Mouse (Mus musculus) heart, embryonic 13.5 days (tissue): Measurements from ENCODE around the gene Crtac1. TPM values are rescaled to one million over a fixed set of nuclear protein-coding genes. Genes with fewer than 3 reads are reported as not detected.

Source experiments
- ATAC-seq: fragments of 200-750 bp; cut with Nextera tagmentation; 2 replicates; pipeline ENCODE4 v1.8.0; 2017; ENCODE audit warnings: moderate TSS enrichment; ENCODE audit not compliant: insufficient number of reproducible peaks, low FRiP score, low TSS enrichment; ENCODE audit errors: extremely low read depth
- H3K27ac ChIP-seq: fragments of 300-500 bp; sonication (generic); replicated peaks from 2 replicates; pipeline ENCODE4 v1.5.1; 2015; ENCODE audit warnings: moderate library complexity, mild to moderate bottlenecking, inconsistent platforms
- H3K27me3 ChIP-seq: fragments of 300-500 bp; sonication (generic); replicated peaks from 2 replicates; pipeline ENCODE4 v1.6.1; 2015; ENCODE audit warnings: mild to moderate bottlenecking, inconsistent platforms
- H3K36me3 ChIP-seq: fragments of 300-500 bp; sonication (generic); 2 replicates; pipeline ENCODE4 v1.6.1; 2015; ENCODE audit warnings: mild to moderate bottlenecking, inconsistent platforms
- H3K4me1 ChIP-seq: fragments of 300-500 bp; sonication (generic); 2 replicates; pipeline ENCODE4 v1.6.1; 2015; ENCODE audit warnings: inconsistent platforms
- H3K4me2 ChIP-seq: fragments of 300-500 bp; sonication (generic); 2 replicates; pipeline ENCODE4 v1.6.1; 2015; ENCODE audit warnings: inconsistent platforms, mild to moderate bottlenecking, moderate library complexity
- H3K4me3 ChIP-seq: fragments of 300-500 bp; sonication (generic); 2 replicates; pipeline ENCODE4 v1.5.1; 2015; ENCODE audit warnings: moderate library complexity, mild to moderate bottlenecking, inconsistent platforms
- H3K9ac ChIP-seq: fragments of 300-500 bp; sonication (generic); 2 replicates; pipeline ENCODE4 v1.6.1; 2015; ENCODE audit warnings: inconsistent platforms, mild to moderate bottlenecking, moderate library complexity
- H3K9me3 ChIP-seq: fragments of 300-500 bp; sonication (generic); 2 replicates; pipeline ENCODE4 v1.6.1; 2016; ENCODE audit warnings: inconsistent platforms
- WGBS: fragments of 180-500 bp; shearing (Covaris S2); methylation state at CpG from one replicate; pipeline ENCODE4 v1.1.7; 2015; ENCODE audit warnings: mixed read lengths; 5-methylcytosine and 5-hydroxymethylcytosine counted together
- polyA plus RNA-seq: library from polyadenylated mRNA; unstranded; fragments of >200 nt; fragmentation: Nextera tagmentation; extraction: Ambion mirVana; gene quantifications from 2 replicates; pipeline ENCODE4 v1.2.1, GENCODE M21; 2015

Crtac1 gene
- polyA plus RNA-seq, 1 experiment from 2014 or later, result 0.75 TPM

DNA sequence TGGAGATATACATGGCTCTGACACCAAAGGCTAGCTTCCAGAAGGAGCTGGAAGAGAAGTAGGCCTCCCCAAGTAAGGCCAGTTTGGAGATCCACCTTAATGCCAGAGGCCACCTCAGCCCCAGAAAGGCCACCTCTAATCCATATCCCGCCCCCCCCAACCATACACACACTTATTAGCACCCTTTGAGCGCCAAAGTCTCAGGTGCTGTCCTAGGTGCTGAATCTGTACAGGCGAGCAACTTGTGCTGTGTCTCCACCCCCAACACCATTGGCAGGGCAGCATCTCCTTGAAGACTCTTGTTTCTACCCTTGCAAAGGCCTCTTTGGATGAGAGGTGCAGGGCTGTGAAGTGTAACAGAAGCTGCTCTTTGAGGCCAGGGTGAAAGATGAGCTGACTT, 6.4 kb downstream of the Crtac1 start:
- no peaks in the 10 kb centered on the region for H3K36me3 ChIP-seq
- no peak overlapping the region for H3K9ac ChIP-seq
- no peak overlapping the region for H3K4me2 ChIP-seq
- H3K27ac ChIP-seq, result no peak overlapping the region
- no peaks in the 10 kb centered on the region for H3K9me3 ChIP-seq
- H3K4me3 ChIP-seq, result no peak overlapping the region
- no peak for ATAC-seq
- peaks cover 80% of the 10 kb centered on the region for H3K27me3 ChIP-seq
- H3K4me1 ChIP-seq, result no peaks in the 10 kb centered on the region
- 3% methylated on average over 3 of the region's 3 CpGs for WGBS

DNA sequence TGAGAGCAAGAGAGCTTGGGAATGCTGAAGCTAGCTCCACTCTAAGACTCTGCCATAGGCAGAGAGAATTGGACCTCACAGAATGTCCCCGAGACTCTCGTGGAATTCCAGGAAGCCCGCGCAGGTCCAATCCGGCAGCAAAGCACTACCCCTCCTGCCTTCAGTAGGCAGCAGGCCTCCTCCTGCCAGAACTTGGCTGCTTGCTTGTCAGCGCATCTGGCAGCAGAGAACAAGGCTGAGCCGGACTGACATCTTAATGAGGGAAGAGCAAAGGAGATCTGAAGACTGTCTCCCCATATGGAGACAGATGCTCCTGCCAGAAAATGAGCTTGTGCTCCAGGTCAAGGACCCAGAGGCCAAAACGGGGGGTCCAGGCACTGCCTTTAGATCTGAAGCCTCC, 16.5 kb downstream of the Crtac1 start:
- no peak overlapping the region for H3K4me3 ChIP-seq
- ATAC-seq, result no peak
- no peak overlapping the region for H3K9ac ChIP-seq
- no peaks in the 10 kb centered on the region for H3K36me3 ChIP-seq
- H3K27me3 ChIP-seq, result peaks cover 76% of the 10 kb centered on the region
- H3K9me3 ChIP-seq, result no peaks in the 10 kb centered on the region
- H3K4me1 ChIP-seq, result no peaks in the 10 kb centered on the region
- 73% methylated on average over 8 of the region's 8 CpGs for WGBS
- no peak overlapping the region for H3K27ac ChIP-seq
- no peak overlapping the region for H3K4me2 ChIP-seq

GRCm38 (mm10) chr19:42409856-42410255, 21.7 kb downstream of the Crtac1 start:
- Histone ChIP-seq H3K4me3 (no peak overlapping the region), H3K27ac (no peak overlapping the region), H3K27me3 (peaks cover 78% of the 10 kb centered on the region), H3K36me3 (no peaks in the 10 kb centered on the region), H3K9ac (no peak overlapping the region), H3K4me1 (no peaks in the 10 kb centered on the region), H3K4me2 (no peak overlapping the region), H3K9me3 (no peaks in the 10 kb centered on the region)
- 41% methylated on average over 5 of the region's 5 CpGs for WGBS
- ATAC-seq, result no peak

DNA sequence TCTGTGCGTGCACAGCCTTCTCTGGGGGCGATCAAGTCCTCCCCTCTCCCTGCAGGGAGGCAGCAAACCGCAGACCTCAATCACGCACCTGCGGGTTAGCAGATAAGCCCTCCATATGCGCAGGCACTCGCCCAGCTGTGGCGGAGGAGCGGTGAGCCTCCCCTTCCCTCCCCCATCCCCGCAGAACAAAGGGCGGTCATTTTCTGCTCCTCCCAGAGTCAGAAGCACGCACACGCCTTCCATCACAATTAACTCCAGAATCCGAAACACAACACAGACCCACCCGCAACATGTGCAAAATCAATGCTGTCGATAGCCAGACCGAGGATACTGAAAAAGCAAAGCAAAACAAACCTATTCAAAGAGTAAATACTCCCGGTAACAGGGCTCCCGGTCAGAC, 22.4 kb downstream of the Crtac1 start:
- no peak overlapping the region for H3K4me3 ChIP-seq
- no peaks in the 10 kb centered on the region for H3K4me1 ChIP-seq
- no peak overlapping the region for H3K27ac ChIP-seq
- WGBS, result 3% methylated on average over 19 of the region's 19 CpGs
- H3K36me3 ChIP-seq, result no peaks in the 10 kb centered on the region
- peak overlapping the region; percentile 40 for H3K4me2 ChIP-seq
- peaks cover 73% of the 10 kb centered on the region for H3K27me3 ChIP-seq
- H3K9me3 ChIP-seq, result no peaks in the 10 kb centered on the region
- H3K9ac ChIP-seq, result no peak overlapping the region
- ATAC-seq, result no peak

DNA sequence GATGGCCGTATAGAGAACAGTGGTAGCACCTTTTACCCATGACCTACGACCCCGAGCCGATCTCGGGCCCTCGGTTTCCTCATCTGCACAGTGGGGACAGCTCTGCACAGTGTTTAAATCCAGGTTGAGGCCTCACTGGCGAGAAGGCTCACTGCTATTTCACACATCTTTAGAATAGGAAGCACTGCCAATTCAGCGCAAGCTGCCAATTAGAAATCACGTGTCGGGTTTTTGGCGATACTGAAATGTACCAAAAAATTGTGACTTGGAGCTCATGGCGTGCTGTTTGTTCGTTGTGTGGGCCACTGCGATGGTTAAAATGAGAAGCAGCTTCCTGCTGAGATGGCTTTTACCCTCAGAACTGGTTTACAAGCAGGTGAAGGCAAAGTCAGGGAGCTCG, 27.2 kb downstream of the Crtac1 start:
- Histone ChIP-seq H3K36me3 (no peaks in the 10 kb centered on the region), H3K4me1 (no peaks in the 10 kb centered on the region), H3K4me2 (no peak overlapping the region), H3K9me3 (no peaks in the 10 kb centered on the region), H3K27me3 (peaks cover 30% of the 10 kb centered on the region), H3K4me3 (no peak overlapping the region), H3K9ac (no peak overlapping the region), H3K27ac (no peak overlapping the region)
- WGBS, result 79% methylated on average over 15 of the region's 15 CpGs
- no peak for ATAC-seq

DNA sequence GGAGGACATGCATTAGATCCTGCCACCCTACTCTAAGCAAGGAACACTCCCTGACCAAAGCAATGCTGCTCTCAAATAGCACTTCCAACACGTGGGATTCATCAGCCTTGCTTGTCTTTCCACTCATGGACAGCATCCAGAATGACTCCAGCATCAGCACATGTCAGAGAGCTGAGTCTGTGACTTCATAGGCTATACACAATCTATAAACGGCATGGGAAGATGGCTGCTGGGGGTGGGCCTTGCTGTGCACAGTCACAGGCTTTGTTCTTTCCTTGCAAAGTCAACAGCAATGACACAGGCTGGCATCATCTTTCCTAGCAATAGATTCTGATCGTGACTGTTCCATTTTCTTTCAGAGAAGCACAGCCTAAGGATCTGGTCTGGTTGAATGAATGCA, 31.6 kb downstream of the Crtac1 start:
- H3K4me3 ChIP-seq, result no peak overlapping the region
- no peaks in the 10 kb centered on the region for H3K9me3 ChIP-seq
- no peak overlapping the region for H3K27ac ChIP-seq
- H3K4me1 ChIP-seq, result no peaks in the 10 kb centered on the region
- WGBS, result 54% methylated on average over 3 of the region's 3 CpGs
- no peak overlapping the region for H3K9ac ChIP-seq
- H3K27me3 ChIP-seq, result peaks cover 9% of the 10 kb centered on the region; the same call in 1 of the 2 replicates
- no peaks in the 10 kb centered on the region for H3K36me3 ChIP-seq
- ATAC-seq, result no peak
- no peak overlapping the region for H3K4me2 ChIP-seq

DNA sequence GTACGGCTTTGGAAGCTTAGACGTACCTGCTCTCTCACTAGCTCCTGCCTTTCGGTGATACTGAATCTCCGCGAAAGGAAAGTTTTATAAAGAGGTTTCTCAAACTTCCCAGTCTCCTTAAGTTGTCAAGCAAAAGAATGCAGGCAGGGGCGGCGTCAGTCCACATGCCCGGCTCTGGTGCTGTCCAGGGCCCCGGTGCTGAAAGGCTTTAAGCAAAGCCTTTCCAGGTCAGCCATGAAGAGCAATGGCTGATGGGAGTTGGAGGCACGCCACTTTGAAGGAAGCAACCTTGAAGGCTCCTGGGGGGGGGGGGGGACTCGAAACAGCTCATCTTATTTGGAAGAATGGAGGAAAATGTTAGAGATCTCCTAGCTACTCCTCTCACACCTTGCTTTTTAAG, 34.3 kb downstream of the Crtac1 start:
- Histone ChIP-seq H3K9me3 (no peaks in the 10 kb centered on the region), H3K4me3 (no peak overlapping the region), H3K4me1 (no peaks in the 10 kb centered on the region), H3K27me3 (peaks cover 20% of the 10 kb centered on the region; the same call in 1 of the 2 replicates), H3K4me2 (no peak overlapping the region), H3K36me3 (no peaks in the 10 kb centered on the region), H3K27ac (no peak overlapping the region), H3K9ac (no peak overlapping the region)
- ATAC-seq, result no peak
- 17% methylated on average over 11 of the region's 11 CpGs for WGBS

GRCm38 (mm10) chr19:42394848-42395534, 36.6 kb downstream of the Crtac1 start:
- Histone ChIP-seq H3K27me3 (peaks cover 33% of the 10 kb centered on the region), H3K27ac (no peak overlapping the region), H3K4me3 (no peak overlapping the region), H3K36me3 (no peaks in the 10 kb centered on the region), H3K4me1 (no peaks in the 10 kb centered on the region), H3K9ac (no peak overlapping the region), H3K4me2 (no peak overlapping the region), H3K9me3 (no peaks in the 10 kb centered on the region)
- 46% methylated on average over 2 of the region's 2 CpGs for WGBS
- no peak for ATAC-seq

DNA sequence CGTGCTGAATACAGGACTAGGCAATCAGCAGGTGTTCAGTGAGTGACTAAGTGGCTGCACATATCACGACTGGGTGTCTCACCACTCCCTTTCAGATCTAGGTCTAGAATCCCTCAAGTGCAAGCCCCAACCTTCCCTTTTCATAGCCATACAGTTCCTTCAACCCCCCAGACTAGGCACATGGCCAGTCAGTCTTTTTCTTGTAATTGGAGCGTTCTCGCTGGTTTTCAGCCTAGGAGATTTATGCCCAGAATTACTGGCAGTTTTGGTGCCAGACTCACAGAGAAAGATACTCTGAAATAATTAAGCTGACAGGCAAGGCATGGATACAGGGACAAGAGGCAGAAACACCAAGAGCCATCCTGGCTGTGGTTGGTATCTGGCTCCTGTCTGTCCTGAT, 37.7 kb downstream of the Crtac1 start:
- no peak for ATAC-seq
- Histone ChIP-seq H3K9me3 (no peaks in the 10 kb centered on the region), H3K27ac (no peak overlapping the region), H3K4me3 (no peak overlapping the region), H3K9ac (no peak overlapping the region), H3K4me1 (no peaks in the 10 kb centered on the region), H3K4me2 (no peak overlapping the region), H3K36me3 (no peaks in the 10 kb centered on the region), H3K27me3 (peaks cover 42% of the 10 kb centered on the region)
- 77% methylated on average over 4 of the region's 4 CpGs for WGBS

GRCm38 (mm10) chr19:42392094-42392493, 39.5 kb downstream of the Crtac1 start:
- no peak overlapping the region for H3K4me3 ChIP-seq
- no peak for ATAC-seq
- H3K27me3 ChIP-seq, result peaks cover 45% of the 10 kb centered on the region
- H3K36me3 ChIP-seq, result no peaks in the 10 kb centered on the region
- H3K9ac ChIP-seq, result no peak overlapping the region
- no peaks in the 10 kb centered on the region for H3K4me1 ChIP-seq
- no peak overlapping the region for H3K27ac ChIP-seq
- 70% methylated on average over 8 of the region's 8 CpGs for WGBS
- H3K9me3 ChIP-seq, result no peaks in the 10 kb centered on the region
- H3K4me2 ChIP-seq, result no peak overlapping the region

DNA sequence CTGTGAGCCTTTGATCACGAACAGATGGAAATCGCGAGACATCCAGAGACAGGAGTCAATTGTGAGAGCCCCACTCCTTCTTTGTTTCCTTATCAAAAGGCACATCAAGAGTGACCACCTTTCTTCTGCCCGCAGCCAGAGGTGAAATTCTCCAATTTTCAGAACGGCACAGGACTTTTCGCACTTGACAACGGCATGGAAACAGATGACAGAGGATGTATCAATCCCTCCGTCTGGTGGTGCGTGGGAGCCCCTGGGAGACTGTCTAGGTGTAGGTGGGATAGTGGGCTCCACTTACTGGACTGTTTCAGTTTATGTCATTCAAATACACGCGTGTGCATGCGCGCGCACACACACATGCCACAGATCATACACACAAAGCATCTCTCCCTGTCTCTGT, 42.0 kb downstream of the Crtac1 start:
- Histone ChIP-seq H3K4me1 (no peaks in the 10 kb centered on the region), H3K9ac (no peak overlapping the region), H3K27me3 (peaks cover 61% of the 10 kb centered on the region), H3K4me3 (no peak overlapping the region), H3K9me3 (no peaks in the 10 kb centered on the region), H3K27ac (no peak overlapping the region), H3K4me2 (no peak overlapping the region), H3K36me3 (no peaks in the 10 kb centered on the region)
- WGBS, result 85% methylated on average over 14 of the region's 14 CpGs
- ATAC-seq, result no peak

DNA sequence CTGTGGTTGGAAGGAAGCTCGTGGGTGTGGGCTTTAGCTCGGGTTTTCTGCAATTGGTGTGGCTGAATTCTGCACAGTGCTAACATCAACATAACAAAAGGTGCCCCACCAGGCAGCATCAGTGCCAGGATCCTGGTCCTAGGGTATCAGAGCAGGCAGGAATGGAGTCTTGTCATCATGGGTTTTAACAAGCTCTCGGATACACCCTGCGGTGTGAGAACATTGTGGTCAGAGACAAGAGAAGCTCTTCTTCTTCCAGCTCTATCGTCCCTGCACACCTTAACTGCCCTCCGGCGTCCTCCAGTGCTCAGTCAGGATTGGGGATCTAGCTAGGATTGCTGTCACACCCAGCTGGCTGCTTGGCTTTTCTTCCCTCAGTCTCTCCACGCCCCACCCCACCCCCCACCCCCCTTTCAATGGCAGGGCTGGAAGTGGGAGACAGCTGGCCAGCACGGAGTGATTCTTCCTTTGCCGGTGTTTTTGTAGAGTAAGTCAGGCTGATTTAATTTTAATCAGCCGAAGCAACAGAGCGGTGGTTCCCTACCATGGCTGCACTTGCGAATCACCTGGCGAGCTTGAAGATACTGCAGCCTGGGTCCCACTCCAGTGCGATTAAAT, 46.5 kb downstream of the Crtac1 start:
- Histone ChIP-seq H3K9me3 (no peaks in the 10 kb centered on the region), H3K4me2 (no peak overlapping the region), H3K27me3 (peaks cover 82% of the 10 kb centered on the region), H3K27ac (no peak overlapping the region), H3K9ac (no peak overlapping the region), H3K36me3 (no peaks in the 10 kb centered on the region), H3K4me1 (peaks cover 6% of the 10 kb centered on the region; the same call in 1 of the 2 replicates), H3K4me3 (no peak overlapping the region)
- ATAC-seq, result no peak
- 10% methylated on average over 15 of the region's 15 CpGs for WGBS
